Mouse (Mus musculus) c-Kit-negative CD71-positive TER-119-positive erythroid progenitor cells, embryonic 14.5 days (primary cell): Measurements from ENCODE around the gene Micall2.
"Not testable (repeated sequence)": the region's sequence is repeated elsewhere in the genome, so short reads cannot be mapped to it uniquely, and the experiment has no call there.

Experiments
- DNase-seq: peaks from one replicate; pipeline ENCODE4 v3.0.0-alpha.2; 2013; ENCODE audit warnings: low read depth, low spot score

The Micall2 gene

DNA sequence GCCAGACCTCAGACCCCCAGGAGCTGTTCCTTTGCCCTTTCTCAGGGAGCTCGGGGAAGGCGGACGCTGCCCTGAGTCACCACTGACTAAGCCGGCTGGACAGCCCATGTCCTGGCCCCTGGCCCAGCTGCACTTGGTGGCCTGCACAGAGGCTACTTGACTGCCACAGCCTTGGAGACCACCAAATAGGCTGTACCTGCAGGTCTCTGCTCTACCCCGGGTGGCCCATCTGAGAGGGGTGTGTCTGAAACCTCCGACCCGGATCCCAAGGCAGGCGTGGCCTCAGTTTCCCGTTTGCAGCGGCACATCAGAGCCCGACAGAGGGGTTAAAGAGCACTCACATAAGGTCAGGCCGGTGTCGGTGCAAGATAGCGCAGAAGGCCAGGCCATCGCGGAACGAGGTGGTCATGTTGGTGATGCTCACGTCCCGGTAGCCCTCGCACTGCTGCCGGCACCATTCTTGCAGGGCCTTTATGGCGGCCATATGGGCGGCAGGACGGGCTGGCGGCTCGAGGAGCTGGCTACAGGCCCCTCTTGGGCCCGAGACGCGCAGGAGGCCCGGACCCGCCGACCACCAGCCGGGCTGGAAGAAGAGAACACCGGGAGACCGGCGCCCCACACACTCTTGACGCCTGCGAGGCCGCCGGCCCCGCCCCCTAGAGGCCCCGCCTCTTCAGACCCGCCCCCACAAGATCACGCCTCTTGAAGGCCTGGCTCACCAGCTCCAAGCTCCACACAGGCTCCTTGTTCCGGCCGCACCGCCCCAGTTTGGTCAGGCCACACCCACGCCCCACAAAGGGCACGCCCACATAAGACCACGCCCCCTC, at the start of gene Micall2:
TSS of gene Micall2 (minus strand) at position 660 of the 827 bp plus-strand sequence.
- peak; percentile 98 for DNase-seq

DNA sequence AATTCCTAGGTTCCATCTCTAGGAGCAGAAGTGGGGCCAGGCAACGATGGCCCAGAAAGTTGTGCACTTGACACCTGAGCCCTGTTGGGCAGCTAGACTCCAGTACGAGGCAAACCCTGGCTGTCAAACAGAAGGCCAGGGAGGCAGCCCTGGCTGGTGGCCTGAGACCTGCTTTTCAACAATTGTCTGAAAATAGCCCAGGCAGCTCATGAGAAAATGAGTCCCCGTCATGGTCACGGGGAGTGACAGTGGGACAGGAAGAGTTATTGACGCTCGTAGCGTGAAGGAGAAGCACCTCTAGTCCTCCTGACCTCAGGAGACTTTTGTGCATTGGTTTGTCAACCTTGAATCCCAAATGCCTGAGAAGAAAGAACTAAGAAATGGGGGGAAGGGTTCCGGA, 45.3 kb upstream of the Micall2 start:
- DNase-seq, result no peak

DNA sequence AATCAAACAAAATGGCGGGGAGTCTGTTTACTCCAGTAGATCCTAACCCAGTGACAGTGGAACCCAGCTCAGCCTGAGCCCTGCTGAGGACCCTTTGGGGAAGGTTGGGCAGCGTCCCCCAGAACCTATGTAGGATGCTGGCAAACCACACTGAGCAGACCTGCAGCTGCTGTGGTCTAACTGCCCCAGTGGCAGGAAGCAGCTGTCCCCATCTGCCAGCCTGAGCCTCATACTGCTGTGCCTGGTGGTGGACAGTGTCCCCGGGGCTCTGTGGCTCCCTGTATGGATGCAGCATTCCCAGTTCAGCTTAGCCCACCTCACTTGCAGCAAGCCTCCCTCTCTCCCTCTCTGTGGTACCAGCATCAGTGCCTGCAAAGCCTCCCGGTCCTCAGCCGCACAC, 40.8 kb upstream of the Micall2 start:
- no peak for DNase-seq

DNA sequence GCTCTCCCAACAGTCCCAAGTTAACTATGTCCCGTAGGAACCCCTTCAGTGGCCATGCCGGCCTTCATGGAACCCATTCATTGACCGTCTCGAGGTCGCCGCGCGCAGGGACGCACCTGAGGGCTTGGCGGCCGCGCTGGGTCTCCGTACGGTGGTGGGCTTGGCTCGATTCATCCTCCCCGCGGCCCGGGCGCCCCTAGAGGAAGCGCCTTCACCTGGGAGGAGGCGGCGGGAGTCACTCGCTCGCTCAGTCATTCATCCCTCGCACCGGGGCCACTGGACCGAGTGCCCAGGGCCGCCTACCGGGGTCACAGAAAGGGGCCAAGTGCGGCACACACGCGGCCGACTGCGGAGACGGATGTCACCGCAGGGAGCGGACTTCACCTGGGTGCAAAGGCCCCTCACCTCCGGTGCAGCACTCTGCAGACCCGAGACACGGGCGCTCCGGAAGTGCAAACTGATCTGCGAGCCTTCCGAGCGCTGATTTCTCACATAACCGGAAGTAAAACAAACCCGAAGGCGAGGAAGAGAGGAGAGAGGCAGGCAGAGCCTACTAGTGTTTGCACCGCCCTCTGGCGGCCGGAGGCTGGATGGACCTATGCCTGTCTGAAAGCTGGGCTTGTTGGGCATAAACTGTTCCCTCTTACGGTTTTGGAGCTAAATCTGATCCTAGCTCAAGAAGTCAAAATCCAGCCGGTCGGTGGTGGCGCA, 39.2 kb upstream of the Micall2 start, which contains the start of gene Ints1:
TSS of gene Ints1 (minus strand) at position 459 of the 711 bp plus-strand sequence.
- DNase-seq, result peak; percentile 91

DNA sequence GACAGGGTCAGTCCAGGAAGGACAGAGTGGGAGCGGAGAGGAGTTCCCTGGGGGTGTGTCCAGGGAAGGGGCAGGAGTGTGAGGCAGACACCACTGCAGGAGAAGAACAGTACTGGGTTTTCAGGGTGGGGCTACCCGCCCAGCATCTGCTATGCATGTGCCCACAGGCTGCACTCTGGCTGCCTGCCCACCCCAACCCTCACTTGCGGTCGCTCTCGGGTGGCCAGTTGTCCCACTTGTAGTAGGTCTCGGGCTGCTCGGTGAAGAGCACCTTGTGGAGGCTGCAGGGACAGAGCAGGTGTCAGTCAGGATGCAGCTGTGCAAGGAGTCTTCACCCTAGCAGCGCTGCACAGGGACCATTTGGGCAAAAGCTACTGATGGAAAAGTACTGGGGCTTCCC, 32.1 kb upstream of the Micall2 start:
- DNase-seq, result no peak

DNA sequence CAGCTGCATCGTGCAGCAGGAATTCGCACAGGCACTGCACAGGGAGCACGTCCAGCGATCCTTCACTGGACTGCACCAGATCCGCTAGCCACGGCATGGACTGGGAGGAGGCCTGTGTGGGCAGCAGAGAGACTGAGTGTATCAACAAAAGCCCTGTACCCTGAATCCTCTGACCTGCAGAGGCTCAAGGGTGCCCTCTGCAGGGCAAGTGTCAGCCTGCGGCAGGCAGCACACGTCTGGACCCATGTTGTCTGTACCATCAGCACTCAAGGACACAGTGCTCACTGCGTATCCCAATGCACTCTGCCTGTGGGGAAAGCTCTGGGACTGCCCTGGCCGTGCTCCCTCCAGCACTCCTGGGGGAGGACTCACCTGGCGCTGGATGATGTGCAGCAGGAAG, 28.2 kb upstream of the Micall2 start:
- DNase-seq, result no peak

DNA sequence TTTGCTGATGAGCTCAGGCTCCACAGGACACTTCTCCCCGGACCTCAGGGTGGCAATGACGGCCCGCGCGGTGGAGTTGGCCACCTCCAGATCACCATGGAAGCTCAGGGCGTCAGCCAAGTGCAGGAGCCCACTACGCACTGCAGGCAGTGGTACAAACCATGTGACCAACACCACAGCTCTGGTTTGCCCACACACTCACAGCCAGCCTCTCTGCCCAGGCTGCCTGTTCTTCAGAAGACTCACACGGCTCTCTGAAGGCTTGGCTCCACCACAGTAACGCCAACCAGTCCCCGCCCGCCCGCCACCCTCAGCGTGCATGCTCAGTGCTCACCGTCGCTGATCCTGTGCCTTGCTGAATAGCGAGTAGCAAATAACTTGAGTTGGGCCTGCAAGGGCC, 22.0 kb upstream of the Micall2 start:
- no peak for DNase-seq

DNA sequence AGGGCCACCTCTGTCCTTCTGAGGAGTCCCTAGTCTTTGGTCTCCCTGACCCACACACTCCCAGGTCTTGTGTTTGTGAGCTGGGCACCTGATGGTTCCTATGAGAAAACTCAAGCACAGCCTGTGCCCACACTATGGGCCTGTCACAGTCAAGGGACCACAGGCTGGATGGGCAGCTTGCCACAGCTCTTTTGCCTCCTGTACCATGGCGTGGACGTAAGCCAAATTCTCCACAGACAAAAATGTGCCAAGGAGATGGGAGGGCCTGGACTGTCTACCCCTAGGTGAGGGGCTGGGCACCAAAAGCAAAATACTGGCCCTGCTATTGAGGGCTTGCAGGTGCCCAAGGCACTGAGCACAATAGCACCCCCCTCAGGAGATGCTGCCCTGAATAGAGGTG, 20.4 kb upstream of the Micall2 start:
- DNase-seq, result no peak

DNA sequence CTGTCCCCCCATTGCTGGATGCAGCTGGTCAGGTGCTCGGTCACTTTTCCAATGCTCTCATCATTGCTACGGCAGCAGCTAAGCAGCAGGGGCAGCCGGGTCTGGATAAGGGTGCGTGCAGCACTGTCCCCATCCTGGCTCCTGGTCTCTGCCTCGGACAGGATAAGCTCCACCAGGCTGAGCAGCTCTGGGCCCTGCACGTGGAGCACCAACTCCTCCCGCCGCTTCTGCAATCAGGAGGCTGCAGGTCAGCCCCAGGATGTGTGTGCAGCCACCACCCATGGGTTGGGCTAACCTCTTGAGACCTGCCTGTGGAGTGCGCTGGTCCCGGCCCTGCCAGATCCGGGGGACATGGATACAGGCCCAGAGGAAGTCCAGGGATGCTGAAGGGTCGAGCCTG, 20.0 kb upstream of the Micall2 start:
- no peak for DNase-seq

DNA sequence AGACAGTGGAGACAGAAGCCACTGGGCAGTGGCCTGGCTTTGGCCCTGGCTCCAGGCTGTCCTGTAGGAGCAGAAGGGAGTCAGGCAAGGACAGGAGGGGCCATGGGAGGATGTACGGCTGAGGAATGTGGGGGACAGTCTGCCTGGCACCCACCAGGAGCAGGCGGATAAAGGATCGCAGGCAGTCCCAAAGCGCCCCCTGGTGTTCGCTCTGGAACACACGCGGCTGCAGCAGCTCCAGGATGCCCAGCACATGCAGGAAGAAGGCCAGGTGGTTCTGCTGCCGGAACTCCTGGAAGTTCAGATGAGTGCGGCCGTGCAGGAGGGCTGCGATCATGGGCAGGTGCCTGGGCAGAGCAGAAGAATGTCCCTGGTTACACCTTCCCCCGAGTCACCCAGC, 18.6 kb upstream of the Micall2 start:
- DNase-seq, result no peak

DNA sequence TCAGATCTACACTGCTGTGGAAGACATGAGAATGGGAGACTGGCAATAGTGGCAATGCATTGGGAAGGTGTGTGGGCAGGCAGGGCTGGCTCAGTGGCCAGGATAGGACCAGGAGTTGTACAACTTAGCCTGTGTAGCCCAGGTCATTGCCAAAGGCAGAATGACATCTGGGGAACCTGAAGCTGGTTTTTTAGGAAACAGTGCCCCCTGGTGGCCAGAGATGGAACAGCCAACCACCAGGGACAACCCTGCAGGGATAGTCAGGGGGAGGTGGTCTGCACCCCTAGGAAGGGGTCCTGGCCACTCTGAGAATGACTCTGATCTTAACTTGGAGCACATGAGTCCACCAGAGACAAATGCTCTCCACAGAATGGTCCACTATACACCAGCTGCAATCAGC, 14.4 kb upstream of the Micall2 start:
- peak; percentile 57 for DNase-seq

DNA sequence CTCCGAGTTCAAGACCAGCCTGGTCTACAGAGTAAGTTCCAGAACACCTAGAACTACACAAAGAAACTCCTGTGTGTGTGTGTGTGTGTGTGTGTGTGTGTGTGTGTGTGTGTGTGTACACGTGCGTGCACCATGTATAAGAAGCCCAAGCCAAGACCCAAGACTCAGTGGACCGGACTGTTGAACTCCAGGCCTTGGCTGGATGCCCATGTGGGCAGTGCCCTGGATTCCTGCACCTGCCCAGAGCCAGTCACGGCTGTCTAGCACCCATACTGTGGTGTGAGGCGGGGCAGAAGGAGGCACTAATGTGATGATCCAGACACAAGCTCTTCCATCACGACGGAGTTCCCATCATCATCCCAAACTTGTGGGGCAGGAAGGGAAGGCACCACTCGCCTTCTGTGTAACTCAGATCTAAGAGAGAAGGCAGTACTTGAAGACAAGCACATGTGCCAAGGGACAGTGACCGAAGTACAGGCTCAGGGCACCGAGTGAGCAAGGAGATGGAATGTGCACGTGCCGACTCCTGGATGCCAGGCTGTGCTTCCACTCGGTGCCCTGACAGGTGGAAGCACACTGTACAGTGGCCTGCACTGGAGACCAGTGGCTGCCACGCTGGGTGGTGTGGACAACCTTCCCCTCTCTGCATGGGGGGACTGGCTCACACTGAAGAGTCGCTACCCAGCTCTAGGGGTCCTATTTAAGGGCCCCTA, 13.4 kb upstream of the Micall2 start:
- no peak for DNase-seq

DNA sequence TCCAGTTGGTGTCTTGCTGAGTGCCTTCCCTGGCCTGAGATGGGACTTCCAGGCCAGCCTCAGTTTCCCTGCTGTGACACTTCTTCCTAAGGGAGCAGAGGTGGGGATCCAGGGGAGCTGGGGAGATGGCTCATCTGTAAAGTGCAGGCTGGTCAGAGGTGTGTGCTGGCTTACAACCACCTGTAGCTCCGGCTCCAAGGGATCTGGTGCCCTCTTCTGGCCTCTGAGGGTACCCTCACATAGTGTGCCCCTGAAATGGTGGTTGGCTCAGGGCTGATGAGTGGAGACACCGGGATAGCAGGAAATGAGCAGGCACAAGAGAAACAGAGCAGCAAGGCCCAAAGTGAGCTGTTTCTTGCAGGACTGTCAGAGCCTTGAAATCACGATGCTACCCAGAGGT, 9.6 kb upstream of the Micall2 start:
- no peak for DNase-seq

DNA sequence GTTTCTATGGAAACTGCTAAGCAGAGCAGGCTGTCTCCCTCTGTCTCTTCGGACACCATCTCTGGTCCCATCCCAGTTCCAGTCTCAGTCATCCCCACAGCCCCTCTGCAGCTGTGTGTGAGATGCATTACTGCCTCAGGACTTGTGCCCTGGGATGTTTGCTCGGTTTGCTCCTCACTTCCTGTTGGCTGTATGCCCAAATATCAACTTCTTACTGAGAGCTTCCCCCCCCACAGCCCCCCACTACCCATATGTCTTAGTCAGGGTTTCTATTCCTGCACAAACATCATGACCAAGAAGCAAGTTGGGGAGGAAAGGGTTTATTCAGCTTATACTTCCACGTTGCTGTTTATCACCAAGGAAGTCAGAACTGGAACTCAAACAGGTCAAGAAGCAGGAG, 6.5 kb upstream of the Micall2 start:
- DNase-seq, result not testable (repeated sequence)

DNA sequence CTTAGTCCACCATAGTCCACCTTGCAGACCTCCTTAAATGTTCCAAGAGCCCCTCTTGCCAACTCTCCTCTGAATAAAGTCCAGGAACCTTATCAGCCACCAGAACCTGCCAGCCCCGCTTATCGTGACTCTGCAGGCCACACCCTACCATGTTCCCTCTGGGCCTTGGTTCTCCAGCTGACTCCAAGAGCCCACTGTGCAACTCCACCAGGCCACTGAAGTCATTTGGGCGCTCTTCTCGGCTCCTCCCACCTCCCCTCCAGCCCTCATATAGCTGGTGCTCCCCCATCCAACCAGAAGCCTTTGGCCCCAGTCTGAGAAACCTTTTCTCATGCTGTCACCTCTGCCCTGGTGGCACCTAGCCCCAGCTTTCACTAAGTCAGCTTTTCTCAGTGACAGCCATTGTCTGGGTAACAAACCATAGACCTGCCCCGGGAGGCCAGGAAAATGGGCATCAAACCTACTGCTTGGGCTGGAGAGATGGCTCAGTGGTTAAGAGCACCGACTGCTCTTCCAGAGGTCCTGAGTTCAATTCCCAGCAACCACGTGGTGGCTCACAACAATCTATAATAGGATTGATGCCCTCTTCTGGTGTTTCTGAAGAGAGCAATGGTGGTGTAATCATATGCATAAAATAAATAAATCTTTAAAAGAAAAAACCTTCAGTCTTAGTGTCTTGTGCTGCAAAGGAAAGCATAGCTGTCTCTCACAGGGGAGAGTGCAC, 2.6 kb upstream of the Micall2 start:
- DNase-seq, result peak; percentile 93

DNA sequence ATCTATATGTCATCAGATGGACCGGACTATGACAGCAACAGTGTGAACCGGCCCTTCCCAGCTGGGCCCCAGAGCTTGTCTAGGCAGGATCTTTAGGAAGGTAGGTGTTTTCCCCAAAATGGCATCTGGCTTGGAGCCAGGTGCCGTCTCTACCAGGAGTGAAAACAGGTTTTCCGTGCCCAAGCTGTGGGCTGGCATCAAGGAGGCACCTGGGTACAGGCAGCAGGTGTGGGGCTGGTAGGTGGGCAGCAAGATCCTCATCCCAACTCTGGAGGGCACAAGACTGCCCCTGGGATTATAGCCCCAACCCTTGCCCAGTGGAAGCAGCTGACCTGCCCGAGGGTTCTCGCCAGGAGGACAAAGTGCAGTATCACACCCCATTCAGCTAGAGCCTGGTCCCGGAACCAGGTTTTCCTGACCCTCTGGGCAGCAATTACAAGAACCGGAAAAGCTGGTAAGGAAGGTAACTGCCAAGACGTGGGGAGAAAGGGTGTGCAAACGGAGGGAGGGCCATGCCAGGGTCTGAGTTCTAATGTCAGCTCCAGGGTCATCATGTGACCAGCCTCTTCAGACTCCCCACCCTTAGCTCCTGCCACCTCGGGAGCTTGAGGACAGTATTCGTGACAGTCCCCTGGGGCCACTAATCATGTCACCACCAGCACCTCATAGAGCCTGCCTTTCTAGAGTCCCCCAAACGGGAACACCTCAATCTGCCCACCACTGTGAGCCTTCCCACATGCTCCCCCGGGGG, 1.9 kb upstream of the Micall2 start:
- DNase-seq, result no peak

DNA sequence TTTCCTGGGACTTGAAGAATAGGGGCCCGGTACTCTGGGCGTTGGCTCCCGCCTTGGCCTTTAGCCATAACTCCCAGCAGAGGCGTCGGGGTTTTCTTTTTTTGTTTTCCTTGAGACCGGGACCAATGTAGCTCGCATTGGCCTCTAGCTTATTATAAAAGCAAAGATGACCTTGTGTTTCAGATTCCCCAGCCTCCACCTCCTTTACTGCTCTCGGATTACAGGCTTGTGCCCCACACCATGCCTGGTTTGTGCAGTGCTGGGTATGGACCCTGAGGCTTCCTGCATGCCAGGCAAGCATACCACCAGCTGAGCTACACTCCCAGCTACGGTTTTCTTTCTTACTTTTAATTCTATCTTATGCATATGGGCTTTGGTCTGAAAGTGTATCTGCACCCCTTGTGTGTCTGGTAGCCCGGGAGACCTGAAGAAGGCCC, 386 bp upstream of the Micall2 start:
- no peak for DNase-seq

DNA sequence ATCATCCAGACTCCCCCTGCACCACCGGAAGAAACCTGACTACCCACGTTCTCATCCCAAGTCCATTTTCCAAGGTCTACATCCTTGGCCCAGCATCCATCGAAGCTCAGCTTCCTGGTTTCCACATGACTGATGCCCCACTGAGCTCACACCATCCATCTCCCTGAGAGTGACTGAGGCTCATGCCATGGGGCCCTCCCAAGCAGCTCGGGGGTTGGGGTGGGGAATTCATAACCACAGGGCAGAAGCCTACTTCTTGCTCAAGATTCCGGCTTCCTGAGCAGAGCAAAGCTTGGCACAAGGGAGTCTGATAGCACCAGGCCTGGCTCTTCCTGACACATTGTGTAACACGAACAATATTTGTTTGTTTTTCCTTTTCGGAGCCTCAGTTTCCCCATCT, 1.4 kb downstream of the Micall2 start:
- no peak for DNase-seq

DNA sequence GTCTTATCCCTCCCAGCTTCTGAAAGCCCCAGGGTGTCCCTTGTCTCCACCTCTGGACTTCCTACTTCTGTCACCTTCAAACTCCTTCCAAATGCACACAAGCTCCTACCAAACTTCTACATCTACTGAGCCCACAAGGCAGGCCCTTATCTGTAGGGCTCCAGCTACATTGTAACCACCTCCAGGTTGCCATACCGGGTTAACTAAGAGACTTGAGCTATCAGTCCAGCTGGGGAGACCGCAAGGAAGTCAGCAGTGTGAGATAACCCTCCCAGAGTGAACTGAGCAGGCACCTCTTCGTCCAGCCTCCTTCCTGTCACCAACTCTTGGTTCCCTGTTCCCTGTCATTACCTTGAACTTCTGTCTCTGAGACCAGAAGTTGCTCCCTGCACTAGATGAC, 2.1 kb downstream of the Micall2 start:
- DNase-seq, result peak; percentile 70

DNA sequence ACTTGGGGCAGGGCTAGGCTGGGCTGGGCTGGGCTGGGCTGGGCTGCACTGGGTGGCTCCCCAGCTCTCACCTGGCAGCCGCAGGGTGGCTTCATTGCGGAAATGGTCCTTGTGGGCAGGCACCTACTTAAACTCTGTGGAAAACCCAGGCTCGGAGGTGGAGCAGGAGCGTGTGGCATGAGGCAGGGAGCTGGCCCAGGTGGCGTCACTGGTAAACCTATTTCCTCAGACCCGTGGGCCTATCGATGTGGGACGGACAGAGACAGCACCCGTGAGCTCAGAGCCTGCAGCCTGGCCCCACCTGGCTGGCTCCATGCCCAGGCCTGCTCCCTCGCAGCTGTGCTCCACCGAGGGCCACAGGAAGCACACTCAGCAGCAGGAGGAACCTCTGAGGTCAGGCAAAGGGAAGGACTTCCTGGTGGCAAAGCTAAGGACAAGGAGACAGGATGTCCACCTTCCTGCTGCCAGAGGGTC, 3.5 kb downstream of the Micall2 start:
- no peak for DNase-seq
